Mouse (Mus musculus) spleen, postnatal 14 days (tissue): ENCODE measurements around the gene Tmem62.
"Not testable (repeated sequence)": the region's sequence is repeated elsewhere in the genome, so short reads cannot be mapped to it uniquely, and the experiment has no call there.

ENCODE experiments used
- DNase-seq, 2 experiments: peaks; one replicate each; pipeline ENCODE4 v3.0.0; 2021 to 2022; ENCODE audit warnings: low spot score in 2 of 2

Gene Tmem62

GRCm38 (mm10) chr2:120996607-120997006, 19.8 kb downstream of the Tmem62 start:
- not testable (repeated sequence) for DNase-seq

DNA sequence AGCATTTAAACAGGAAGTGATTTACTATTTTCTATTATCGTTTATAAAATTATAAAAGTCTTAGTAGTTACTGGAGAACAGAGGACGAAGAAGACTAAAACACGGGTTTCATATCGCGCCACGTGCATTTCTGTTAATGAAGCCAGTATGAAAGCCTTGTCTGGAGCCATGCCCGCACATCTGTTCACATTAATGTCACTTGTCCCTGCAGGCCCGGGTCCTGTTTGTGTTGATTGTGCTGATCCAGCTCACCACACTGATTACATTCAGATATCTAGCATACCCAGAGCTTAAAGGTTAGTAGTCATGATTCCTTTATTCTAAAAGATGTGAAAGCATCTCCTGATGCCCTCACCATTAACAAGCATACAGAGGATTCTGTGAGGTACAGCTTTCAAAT, 22.0 kb downstream of the Tmem62 start:
- DNase-seq = no peak

- no peak for DNase-seq
Observed at GRCm38 (mm10) chr2:121003586-121003985, 26.8 kb downstream of the Tmem62 start.

DNA sequence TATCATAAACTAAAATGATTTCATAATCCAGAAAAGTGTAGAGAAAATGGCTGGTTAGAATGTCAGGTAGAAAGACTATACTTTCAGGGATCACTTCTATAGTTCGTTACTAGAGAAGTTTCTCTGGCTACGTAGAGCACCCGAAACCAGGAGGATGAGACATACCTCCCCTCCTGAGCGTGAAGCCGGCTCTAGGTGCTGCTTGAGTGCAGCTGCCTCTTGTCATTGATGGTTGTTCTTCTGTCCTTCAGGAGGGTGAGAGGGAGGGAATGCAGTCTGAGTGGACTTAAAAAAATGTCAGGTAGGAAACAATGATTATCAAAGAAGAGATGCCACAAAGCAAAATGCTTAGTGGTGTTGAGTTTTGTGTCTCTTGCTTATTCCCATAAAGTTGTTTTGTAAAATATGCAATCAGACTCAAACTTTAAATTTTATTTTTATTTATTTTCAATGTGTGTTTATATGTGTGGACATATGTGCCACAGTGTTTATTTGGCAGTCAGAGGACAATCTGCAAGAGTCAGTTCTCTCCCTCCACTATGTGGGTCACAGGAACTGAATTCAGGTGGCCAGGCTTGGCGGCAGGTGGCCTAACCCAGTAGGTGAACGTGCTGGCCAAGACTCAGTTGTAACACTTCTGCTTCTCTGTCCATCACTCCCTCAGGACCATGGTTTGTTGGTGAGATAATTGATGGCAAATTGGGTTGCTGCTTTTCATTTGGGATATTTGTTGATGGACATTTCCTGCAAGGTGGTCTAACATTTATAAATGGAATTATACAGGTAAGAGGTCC, 27.4 kb downstream of the Tmem62 start:
- no peak for DNase-seq

GRCm38 (mm10) chr2:121006986-121007385, 30.2 kb downstream of the Tmem62 start:
- DNase-seq = no peak

- peak; percentile 80 to 86 for DNase-seq
Observed at GRCm38 (mm10) chr2:121007925-121008663, 31.3 kb downstream of the Tmem62 start, which contains the start of gene Ccndbp1. Ccndbp1 (plus strand) TSS chr2:121008403.

DNA sequence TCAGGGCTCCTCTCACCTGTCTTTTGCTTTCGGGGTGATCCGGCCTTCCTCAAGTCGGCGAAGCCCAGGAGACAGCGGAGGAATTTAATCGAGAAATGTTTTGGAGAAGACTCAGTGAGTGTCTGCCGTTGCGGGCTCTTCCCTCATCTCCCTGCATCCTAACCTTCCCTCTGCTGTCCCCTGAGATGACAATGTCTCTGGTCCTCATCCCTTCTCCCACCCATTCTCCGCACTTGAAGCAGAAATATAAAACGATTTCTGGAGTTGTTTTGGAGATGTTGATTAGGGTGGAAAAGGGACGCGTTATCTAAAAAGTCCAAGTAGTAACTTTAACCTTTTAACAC, 31.8 kb downstream of the Tmem62 start:
- no peak for DNase-seq

GRCm38 (mm10) chr2:121009071-121009677, 32.4 kb downstream of the Tmem62 start:
- no peak for DNase-seq

DNA sequence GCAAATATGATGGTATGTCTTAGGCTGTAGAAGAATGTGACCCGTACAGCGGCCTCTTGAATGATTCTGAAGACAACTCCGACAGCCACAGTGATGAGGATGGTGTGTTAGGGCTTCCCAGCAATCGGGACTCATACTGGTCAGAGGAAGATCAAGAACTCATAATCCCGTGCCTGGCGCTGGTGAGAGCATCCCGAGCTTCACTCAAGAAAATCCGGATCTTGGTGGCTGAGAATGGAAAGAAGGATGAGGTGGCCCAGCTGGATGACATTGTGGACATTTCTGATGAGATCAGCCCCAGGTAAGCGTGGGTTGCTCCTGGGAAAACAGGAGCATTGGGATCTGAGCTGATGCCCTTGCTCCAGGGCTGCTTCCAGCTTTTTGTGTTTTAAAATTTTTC, 35.9 kb downstream of the Tmem62 start:
- DNase-seq = no peak

GRCm38 (mm10) chr2:121015507-121015906, 38.7 kb downstream of the Tmem62 start:
- DNase-seq = no peak

DNA sequence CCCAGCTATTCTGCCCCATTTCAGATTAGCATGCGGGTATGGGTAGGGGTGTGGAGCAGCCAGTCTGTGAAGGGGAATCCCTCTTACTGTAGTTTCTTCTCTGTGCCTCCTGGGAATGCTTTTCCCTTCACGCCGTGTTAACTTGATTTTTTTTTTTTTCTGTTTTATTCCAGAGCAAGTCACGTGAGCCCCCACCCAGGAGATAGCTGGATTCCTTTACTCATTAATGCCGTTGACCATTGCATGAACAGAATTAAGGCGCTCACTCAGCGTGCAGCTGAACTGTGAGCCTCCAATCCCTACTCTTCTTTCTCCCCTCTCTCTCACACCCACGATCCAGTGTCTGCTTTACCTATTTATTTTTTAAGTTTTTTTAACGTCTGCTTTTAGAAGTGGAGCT, 39.4 kb downstream of the Tmem62 start:
- DNase-seq = no peak

DNA sequence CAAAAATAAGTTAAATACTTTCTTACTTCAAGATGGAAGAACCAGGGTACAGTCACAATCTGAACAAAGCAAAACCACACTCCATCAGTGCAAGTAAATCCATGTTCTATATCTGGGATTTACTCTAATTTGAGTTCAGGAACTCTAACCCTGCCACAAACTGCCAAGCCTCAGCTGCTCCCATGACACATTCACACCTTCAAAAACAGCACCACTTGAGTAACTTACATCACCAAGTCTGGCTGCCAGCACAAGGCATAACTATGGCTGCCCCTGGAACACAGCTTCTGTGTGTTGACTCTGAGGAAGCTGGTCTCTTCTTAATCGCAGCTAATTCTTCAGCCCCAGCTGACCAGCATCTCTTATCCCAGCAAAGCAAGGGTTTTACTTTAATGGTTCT, 40.3 kb downstream of the Tmem62 start:
- no peak for DNase-seq

GRCm38 (mm10) chr2:121022918-121023317, 46.1 kb downstream of the Tmem62 start:
- no peak for DNase-seq

DNA sequence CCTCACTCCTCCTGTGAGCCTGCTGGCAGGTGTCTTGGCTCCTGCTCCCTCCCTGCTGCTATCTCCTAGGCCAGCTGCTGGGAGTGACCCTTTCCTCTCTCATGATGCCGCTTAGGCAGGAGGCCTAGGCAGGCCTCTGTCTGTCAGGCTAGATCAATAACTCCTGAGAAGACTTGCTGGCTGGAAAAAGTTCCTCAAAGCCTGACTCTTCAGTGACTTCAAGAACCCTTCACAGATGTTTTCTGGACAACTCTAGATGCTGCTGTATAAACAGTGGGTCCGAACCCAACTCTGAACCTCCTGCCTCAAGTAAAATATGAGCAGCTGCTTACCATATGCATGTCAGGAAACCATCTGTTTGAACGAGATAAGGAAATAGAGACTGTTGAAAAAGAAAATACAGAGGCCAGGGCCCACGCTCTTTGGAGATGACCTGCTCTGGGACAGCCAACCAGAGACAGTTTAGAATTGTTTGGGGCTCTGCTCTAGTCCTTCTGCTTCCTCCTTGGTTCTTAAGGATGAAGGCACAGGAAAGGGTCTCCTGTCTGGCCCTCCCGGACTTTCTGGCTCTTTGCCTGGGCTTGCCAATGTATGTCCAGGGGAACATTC, 60.0 kb downstream of the Tmem62 start, which contains the start of gene Epb42:
Epb42 (minus strand) TSS at position 340 of the 609 bp plus-strand sequence.
- peak; percentile 40 to 58 for DNase-seq

DNA sequence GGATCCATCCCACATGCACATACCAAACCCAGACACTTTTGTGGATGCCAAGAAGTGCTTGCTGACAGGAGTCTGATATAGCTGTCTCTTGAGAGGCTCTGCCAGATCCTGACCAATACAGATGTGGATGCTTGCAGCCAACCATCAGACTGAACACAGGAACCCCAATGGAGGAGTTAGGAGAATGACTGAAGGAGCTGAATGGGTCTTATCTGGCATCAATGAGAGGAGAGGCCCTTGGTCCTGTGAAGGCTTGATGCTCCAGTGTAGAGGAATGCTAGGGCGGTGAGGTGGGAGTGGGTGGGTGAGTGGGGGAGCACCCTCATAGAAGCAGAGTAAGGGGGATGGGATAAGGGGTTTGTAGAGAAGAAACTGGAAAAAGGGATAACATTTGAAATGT, 62.0 kb downstream of the Tmem62 start:
- not testable (repeated sequence) for DNase-seq

DNA sequence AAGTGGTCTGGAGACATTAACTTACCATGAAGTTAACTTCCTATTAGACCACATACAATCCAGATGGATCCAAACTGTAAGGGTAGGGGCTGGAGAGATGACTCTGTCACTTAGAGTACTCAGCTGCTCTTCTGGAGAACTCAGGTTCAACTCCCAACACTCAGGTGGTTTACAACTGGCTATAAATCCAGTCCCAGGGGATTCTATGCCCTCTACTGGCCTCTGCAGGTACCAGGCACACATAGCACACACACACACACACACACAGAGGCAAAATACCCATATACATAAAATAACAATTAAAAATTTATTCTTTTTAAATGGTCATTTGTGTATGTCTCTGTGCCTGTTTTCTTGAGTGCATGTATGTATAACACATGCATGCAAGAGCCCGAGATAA, 62.6 kb downstream of the Tmem62 start:
- DNase-seq = no peak

GRCm38 (mm10) chr2:121041098-121041497, 64.3 kb downstream of the Tmem62 start:
- peak in 1 of 2 experiments; percentile 32 for DNase-seq

GRCm38 (mm10) chr2:121045653-121046052, 68.8 kb downstream of the Tmem62 start:
- no peak for DNase-seq

DNA sequence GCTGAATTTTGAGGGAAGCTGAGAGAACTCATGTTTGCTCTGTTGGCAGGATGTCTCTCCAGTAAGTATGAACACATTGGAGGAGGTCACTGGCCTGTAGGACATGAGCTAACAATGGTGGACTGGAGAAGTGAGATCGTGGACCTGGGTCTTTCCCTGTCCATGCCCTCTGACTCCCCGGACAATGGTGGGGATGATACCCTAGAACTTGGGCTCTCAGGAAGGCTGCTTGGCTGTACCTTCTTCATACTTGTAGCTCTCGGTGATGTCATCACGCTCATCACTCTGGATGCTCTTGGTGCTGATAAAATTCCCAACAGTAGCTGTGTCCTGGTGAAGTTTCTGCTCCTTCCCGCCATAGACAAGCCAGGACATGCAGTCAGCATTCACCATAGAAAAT, 75.4 kb downstream of the Tmem62 start:
- DNase-seq = no peak

DNA sequence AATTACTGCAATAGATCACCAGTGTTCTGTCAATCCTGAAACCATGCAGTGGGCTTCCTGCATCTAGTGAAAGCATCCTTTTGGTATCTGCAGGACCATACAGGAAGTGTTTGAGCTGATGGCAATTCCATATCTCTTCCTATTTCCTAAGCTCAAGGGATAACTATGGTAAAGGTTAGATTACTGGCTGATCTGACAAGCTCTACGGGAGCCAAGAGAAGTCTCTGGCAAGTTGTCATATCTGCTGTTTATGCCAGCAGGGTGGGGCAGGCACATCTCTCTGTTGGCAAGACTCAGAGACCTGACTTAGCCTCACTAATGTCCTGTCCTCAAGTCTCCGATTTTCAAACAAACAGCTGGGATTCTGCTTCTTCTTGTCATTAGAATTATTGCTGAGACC, 77.2 kb downstream of the Tmem62 start:
- no peak for DNase-seq

DNA sequence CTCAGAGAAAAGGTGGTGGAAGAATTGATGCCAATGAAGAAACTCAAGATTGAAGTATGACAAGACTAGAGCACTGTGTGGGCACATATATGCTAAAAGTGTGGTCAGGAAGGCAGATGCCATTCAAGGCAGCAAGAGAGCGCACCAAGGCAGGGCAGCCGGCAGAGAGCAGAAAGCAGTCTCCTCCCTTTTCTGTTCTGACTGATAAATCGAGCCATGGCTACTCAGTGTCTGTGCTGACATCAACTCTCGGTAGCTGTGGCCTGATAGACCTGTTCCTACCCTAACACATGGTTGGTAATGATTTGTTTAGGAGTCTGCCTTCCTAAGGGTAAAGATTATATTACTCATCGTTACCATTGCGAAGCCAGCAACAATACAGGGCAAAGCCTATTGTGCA, 79.1 kb downstream of the Tmem62 start:
- DNase-seq = peak in 1 of 2 experiments; percentile 10
